Mouse (Mus musculus): ENCODE data around the gene Entr1. TPM values are rescaled to one million over a fixed set of nuclear protein-coding genes. Genes with fewer than 3 reads are reported as not detected.

Gene Entr1
- total RNA-seq, 2 experiments from 2014 or later: 25.2 to 33.1 TPM

DNA sequence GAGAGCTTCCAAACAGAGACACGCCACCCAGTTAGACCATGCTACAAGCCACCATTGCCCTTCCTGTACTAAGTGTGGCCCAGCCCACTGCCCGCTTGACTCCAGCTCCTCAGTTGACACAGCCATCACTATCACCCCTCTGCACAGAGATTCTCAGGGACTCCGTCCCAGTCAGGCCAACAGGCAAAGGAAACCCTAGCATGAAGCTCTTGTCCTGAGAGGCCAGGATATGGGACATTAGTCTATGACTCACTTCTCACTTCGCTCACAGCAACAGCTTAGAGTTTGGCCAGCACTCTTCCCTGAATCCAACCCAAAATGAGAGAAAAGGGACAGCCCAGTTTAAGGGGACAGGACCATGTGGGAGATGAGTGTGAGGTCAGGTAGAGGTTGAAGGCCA, 34.7 kb downstream of the Entr1 start:
- no peak for DNase-seq
- no peak overlapping the region for H3K4me3 ChIP-seq
- intact Hi-C loops (cut with DNase I): loop anchor here (5.0 kb wide), 1 partner anchor 37 kb away; the partner anchor contains the start of gene Gpsm1
- H3K27ac ChIP-seq: no peak overlapping the region
- TF ChIP-seq CTCF (IDR thresholded peaks at IDR 0.05): no peak

DNA sequence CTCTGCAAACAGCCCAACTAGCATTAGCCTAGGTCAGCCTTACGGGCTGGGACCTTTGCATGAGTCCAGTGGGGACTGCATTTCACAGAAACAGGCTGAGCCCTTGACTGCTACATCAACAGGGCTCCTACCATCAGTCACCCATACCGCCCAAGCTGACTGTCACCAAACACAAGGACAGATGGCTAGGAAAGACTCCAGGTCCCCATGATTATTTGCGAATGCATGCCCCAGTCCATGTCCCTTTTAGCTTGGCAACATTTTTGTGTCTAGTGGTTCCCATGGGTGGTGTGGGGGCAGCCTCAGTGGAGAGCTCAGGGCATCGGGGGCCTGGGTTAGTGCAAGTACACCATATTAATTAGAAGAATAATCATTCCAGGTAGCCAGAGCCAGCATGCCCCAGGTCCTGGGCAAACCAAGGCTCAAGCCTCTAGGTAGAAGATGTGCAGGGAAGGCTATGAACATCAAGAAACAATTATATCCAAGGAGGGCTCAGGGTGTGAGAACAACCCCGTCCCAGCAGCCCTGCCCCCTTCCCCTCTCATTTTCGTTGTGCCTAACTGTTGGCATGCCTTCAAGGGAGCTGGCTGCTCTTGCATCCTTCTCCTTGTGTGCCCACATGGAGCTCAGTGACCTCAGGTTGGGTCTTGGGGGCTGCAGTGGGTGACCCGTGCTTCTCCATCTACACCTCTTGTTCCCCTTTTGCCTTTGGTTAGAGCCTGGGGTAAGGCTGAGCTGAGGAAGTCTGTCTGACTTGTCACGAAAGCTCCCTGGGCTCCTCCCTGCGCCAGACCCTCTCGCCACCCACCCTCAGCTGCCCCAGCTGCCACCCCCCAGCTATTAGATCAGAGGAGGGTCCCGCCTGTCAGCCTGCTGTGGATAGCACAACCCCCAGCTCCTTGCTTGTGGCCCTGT, 35.8 kb downstream of the Entr1 start:
- H3K4me3 ChIP-seq: peak overlapping the region; percentile 95
- H3K27ac ChIP-seq: no peak overlapping the region
- intact Hi-C loops (cut with DNase I): loop anchor here (2.0 to 5.0 kb wide), 2 partner anchors 35 to 36 kb away; partner anchors contain the start of genes Entr1, Gpsm1 and Pmpca
- TF ChIP-seq CTCF (IDR thresholded peaks at IDR 0.05): no peak
- no peak for DNase-seq

DNA sequence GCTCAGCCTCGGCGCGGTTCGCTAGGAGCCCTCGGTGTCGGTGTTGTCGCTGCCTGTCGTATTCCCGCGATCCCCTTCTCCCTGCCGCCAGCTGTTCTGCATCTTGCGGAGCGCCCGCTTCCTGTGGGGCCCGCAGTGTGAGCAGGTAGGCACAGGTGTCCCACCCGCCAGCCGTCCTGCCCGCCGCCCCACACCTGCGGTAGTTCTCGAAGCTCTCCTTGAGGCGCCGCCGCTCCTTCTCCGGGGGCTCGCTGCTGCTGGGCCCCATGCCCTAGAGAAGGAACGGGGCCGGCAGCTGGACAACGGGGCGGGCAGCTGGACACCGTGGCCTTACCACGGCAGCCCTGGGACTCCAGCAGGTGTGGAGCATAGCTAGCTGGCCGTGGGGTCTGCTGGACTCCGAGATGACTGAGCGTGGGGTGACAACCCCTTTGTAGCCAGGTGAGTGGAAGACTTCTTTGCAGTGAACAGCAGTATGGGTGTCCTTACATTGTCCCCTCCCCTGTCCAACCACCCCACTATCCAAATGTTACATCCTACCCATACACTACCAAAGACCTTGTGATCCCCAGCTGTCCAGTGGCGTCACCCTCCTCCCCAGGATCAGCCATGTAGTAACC, 36.7 kb downstream of the Entr1 start:
- Histone ChIP-seq H3K4me3 (peak overlapping the region; percentile 95), H3K27ac (peak overlapping the region; percentile 92)
- peak; percentile 65 for DNase-seq
- no peak for TF ChIP-seq CTCF (IDR thresholded peaks at IDR 0.05)
- intact Hi-C loops (cut with DNase I): loop anchor here (1.0 to 5.0 kb wide), 3 partner anchors 35 to 52 kb away; partner anchors contain the start of genes Entr1, Gpsm1 and Pmpca

DNA sequence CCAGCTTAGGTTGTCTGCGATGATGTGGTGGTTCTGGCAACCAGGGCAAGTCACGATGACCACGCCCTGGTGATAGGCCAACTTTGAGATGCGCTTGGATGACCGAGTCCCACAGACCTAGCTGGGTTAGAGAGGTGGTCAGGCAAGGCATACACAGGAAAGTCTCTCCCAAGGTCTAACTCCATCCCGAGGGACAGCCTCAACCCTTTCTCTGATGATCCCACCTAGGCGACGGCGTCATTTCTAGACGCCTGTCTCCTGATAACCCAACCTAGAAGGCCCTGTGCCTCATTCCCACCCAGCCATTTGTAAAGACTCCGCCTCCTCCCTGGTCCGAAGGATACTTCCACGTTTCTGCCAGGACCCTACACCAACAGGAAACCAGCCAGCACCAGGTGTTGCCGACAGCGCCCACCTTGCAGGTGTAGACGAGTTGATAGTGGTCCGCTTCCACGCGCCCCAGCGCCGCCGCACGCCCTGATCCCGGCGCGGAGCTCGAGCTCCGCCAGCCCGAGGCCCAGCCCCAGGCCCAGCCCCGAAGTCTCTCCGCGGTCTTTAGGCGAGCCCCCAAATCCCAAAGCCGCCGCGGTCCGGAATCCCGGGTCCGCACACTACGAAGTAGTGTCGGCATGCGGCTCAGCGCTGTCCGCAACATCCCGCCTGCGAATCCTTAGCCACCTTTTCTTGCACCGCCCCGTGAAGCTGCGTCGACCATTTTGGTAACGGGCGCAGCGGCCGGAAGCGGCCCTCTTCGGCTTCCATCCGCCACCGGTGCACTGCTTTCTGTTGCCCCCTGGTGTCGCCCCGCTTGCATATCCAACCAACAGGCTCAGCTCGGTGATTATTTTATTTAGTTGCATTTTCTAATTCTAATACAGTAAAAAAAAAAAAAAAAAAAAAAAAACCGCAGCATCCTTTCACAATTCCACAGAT, 37.5 kb downstream of the Entr1 start, which contains the start of gene Dnlz:
Gene Dnlz, minus strand, starts transcription at position 753 of the 933 bp plus-strand sequence.
- Histone ChIP-seq H3K27ac (peak within 1 kb of the TSS; percentile 92), H3K4me3 (peak within 1 kb of the TSS; percentile 95)
- DNase-seq: peak; percentile 95
- TF ChIP-seq CTCF (IDR thresholded peaks at IDR 0.05): peak; percentile 83
- intact Hi-C loops (cut with DNase I): loop anchor here (1.0 to 5.0 kb wide), 3 partner anchors 34 to 51 kb away; partner anchors contain the start of genes Entr1, Gpsm1 and Pmpca

DNA sequence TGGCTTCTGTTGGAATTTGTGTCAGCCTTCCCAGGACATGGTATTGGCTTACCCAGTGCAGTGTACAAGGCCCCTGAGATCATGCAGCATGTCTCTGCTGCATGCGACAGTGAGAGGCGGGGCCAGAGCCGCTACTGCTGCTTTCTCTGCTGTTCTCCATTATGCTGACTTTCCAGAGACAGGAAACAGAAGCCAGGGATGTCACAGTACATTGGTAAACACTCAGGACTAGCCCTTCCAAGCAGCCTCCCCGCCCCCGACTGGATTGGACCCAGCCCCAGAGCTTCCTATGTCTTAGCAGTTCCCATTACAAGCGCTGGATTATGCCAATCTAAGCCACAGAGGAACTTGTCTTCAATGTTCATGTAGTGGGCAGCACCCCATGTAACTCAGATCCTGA, 40.9 kb downstream of the Entr1 start:
- no peak overlapping the region for H3K27ac ChIP-seq
- TF ChIP-seq CTCF (IDR thresholded peaks at IDR 0.05): no peak
- intact Hi-C loops (cut with DNase I): no loop called here
- no peak overlapping the region for H3K4me3 ChIP-seq
- DNase-seq: no peak

DNA sequence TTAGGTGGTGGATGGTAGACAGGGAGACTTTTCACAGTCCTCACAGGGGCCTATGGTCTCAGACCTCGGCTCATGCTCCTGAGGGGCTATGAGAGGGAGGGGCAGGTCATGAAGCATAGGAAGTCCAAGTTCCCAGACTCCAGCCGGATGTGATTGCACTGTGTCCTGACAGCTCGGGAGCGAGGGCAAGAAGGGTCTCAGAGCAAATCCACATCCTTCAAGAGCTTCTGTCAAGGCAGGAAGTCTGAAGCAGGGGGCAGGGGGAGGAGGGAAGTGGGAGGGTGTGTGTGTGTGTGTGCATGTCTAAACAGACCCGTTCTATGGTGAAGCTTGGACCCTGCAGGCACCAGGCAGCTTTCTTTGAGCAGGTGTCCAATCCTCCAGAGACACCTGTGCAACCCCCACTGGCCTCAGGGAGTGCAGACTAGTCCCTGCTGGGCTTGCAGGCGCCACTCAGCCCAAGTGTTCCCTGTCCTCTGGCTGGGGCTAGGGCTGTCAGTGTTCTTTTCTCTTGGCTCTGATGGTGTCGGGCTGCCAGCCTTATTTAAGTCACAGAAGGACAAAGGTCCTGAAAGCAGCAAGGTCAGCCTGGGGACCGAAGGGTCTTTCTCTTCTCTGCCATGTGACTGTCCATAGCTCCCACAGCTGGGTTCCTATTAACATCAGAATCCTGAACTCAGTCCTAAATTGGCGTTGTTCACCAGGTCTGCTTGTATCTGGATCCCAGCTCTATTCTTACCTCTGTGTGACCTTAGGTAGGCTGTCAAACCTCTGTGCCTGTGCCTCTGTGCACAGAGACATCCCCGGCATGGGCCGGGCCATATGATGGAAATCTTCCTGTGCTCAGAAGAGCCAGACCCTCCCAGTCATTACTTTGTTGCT, 46.3 kb downstream of the Entr1 start:
- Histone ChIP-seq H3K27ac (peak overlapping the region; percentile 66), H3K4me3 (no peak overlapping the region)
- DNase-seq: no peak
- TF ChIP-seq CTCF (IDR thresholded peaks at IDR 0.05): no peak
- intact Hi-C loops (cut with DNase I): no loop called here

DNA sequence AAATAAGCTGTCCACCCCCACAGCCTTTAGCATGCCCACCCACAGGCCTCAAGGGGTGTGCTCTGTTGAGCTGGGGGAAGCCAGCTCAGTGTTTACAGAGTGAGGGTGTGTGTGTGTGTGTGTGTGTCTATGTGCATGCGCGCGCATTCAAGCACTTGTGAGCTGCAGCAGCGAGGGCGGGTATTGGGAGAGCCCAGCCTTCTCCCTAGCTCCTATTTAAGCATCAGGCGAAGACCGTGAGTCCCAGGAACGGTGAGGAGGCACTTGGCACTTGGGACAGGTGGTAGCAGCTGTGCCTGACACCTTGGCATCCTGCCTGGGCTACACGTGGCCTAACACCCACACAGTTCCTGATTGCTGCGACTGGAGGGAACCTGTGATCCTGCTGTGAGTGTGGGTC, 47.1 kb downstream of the Entr1 start:
- Histone ChIP-seq H3K27ac (peak overlapping the region; percentile 66), H3K4me3 (no peak overlapping the region)
- DNase-seq: peak; percentile 79
- TF ChIP-seq CTCF (IDR thresholded peaks at IDR 0.05): no peak
- intact Hi-C loops (cut with DNase I): no loop called here

DNA sequence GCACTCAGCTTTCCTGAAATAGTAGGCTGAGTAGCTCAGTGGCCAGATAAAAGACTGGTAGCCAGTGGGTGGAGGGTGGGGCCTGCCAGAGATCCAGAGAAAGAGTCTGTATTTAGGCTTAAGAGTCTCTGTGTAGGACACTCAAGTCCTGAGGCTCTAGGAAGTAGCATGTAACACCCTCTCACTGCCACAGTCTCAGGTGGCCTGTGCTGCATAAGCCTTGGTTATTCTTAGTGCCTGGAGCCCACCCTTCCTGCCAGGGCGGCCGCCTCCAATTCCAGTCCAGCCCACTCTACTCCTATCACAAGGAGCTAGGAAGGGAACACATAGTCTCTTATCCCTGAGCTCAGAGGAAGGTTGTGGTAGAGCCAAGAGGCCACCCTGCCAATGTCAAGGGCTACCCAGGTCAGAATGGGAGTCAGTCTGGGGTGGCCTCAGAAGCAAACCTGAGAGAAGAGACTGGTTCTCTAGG, 47.6 kb downstream of the Entr1 start:
- intact Hi-C loops (cut with DNase I): no loop called here
- Histone ChIP-seq H3K27ac (peak overlapping the region; percentile 66), H3K4me3 (no peak overlapping the region)
- TF ChIP-seq CTCF (IDR thresholded peaks at IDR 0.05): no peak
- no peak for DNase-seq

DNA sequence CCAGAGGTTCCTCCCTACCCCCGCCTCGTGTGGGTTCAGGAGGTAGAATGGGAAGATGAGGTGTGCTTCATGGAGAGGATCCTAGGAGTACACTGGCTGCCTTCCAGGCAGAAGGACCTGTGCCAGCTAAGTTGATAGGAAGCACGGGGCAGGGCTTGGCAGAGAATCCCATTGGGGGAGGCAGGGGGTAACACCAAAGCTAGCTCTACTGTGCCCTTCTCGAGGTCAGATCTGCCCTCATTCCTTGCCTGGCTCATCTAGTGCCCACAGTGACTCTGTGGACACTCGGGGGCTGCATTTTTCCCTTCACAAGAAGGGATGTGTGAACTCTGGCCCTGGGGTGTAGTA, 49.9 kb downstream of the Entr1 start:
- intact Hi-C loops (cut with DNase I): no loop called here
- H3K27ac ChIP-seq: no peak overlapping the region
- DNase-seq: no peak
- H3K4me3 ChIP-seq: no peak overlapping the region
- TF ChIP-seq CTCF (IDR thresholded peaks at IDR 0.05): no peak

DNA sequence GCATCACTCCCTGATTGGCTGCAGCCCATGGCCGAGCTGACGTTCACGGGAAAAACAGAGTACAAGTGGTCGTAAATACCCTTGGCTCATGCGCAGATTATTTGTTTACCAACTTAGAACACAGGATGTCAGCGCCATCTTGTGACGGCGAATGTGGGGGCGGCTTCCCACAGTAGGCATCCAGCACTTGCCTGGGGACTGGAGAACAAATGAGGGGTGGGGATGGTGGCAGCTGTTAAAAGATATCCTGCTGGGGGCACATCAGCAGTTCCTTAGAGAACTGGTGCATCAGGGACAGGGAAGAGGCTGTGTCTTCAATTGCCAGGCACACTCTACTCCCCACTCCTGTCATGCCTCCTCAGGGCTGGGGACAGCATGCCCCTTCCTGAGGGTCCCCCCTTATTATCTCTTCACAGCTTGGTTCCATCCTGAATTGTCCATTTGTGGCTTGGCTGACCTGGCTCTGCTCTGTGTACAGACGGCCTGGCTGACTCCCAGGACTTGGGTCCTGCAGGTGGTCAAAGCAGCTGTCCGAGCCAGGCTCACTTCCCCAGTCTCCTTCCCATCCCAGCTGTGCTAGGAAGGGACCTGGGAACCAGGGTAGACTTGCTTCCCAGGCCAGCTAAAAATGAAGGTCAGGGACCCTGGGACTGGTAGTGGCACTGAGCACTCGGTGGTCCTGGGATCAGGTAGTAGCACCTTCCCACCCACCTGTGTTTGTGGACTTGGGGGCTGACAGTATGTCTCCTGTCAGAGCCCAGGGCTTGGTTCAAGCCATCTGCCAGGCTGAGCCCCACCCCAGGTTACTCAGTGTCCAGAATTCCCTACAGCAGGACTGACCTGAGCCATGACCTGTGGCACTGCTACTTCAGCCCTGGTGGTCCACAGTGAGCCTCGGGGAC, 50.6 kb downstream of the Entr1 start:
- Histone ChIP-seq H3K4me3 (no peak overlapping the region), H3K27ac (peak overlapping the region; percentile 24; the same call in 1 of the 2 replicates)
- TF ChIP-seq CTCF (IDR thresholded peaks at IDR 0.05): no peak
- no peak for DNase-seq
- intact Hi-C loops (cut with DNase I): no loop called here

Other genes starting within 250 kb of the Entr1 start
- not detected for gene Lhx3, start 181.0 kb downstream of the Entr1 start, total RNA-seq (2021)
- 1 to 10 TPM; 3.0 to 3.9 TPM for gene Qsox2, start 151.8 kb downstream of the Entr1 start, total RNA-seq (2021)
- gene Ccdc187, start 94.8 kb downstream of the Entr1 start, total RNA-seq (2021): not detected
- gene Gpsm1, start 73.8 kb downstream of the Entr1 start, total RNA-seq (2021): 1 to 10 TPM; 2.3 to 2.6 TPM
- gene Dnlz, start 37.2 kb downstream of the Entr1 start, total RNA-seq (2021): 10 to 100 TPM; 18.0 to 22.7 TPM
- gene Card9, start 28.4 kb downstream of the Entr1 start, total RNA-seq (2021): 1 to 10 TPM; 1.1 to 1.2 TPM
- 1 to 10 TPM; 7.5 to 8.6 TPM for gene Snapc4, start 8.7 kb downstream of the Entr1 start, total RNA-seq (2021)
- 100 to 1,000 TPM; 133 to 141 TPM for gene Pmpca, start within 50 bp of the Entr1 start, total RNA-seq (2021)
- 1 to 10 TPM; 7.9 to 9.3 TPM for gene Inpp5e, start 19.9 kb upstream of the Entr1 start, total RNA-seq (2021)
- 10 to 100 TPM; 27.2 to 30.4 TPM for gene Sec16a, start 55.9 kb upstream of the Entr1 start, total RNA-seq (2021)
- gene Notch1, start 127.3 kb upstream of the Entr1 start, total RNA-seq (2021): 10 to 100 TPM in 1 of 2 experiments, 1 to 10 TPM in 1; 6.9 to 11.9 TPM
- gene Egfl7, start 190.7 kb upstream of the Entr1 start, total RNA-seq (2021): 10 to 100 TPM; 34.4 to 53.7 TPM
- gene Gm20532, start 197.3 kb upstream of the Entr1 start, total RNA-seq (2021): not detected
- 1 to 10 TPM; 2.8 to 7.3 TPM for gene Agpat2, start 215.1 kb upstream of the Entr1 start, total RNA-seq (2021)
- gene Fam69b, start 239.1 kb upstream of the Entr1 start, total RNA-seq (2021): 1 to 10 TPM; 1.0 to 2.3 TPM

All from gastrocnemius, adult 2 months (tissue).